Mouse (Mus musculus) left cerebral cortex, postnatal 25 days (tissue): ENCODE measurements at regions not wholly inside any gene's neighbourhood (a gene's known extent, or its start where the extent isn't known, plus 50 kb on each side); places are given as distances from the start of the nearest gene placed in this dataset.

ENCODE experiments used
- DNase-seq, 2 experiments: peaks; one replicate each; pipeline ENCODE4 v3.0.0; 2022; ENCODE audit warnings: low spot score in 2 of 2, mixed read lengths in 1 of 2
- intact Hi-C: fragments of 180-260 bp; cut with DNase I; formaldehyde crosslinking; loops from one replicate; pipeline ENCODE4 v1.15.1; 2025

GRCm38 (mm10) chr5:75512521-75513422 lies 61.9 kb upstream of the Kit start:
- DNase-seq: no peak

GRCm38 (mm10) chr5:75518213-75518612 lies 56.5 kb upstream of the Kit start:
- no peak for DNase-seq
- intact Hi-C loops: no loop called here

More at GRCm38 (mm10) chr5:75512521-75513422, 61.9 kb upstream of the Kit start:
- intact Hi-C loops: no loop called here

- no peak for DNase-seq
- intact Hi-C loops: no loop called here
Measured at GRCm38 (mm10) chr5:75523041-75523678, 51.6 kb upstream of the Kit start.
